Mouse (Mus musculus): ENCODE data around the gene Rbm7.

DNA sequence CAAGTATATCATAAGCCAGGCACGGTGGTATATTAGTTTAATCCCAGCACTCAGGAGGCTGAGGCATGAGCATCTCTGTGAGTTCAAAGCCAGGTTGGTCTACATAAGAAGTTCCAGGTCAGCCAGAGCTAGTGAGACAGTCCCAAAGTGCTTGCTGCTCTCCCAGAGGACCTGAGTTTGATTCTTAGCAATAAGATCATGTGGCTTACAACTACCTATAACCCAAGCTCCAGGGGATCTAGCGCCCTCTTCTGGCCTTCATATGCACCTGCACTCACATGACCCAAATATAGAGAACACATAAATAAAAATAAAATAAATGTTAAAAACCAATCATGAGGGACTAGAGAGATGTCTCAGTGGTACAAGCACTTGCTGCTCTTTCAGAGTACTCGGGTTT is 36.2 kb downstream of the Rbm7 start:
- TF ChIP-seq CTCF (IDR thresholded peaks at IDR 0.05) (peak; percentile 28), EP300 (IDR thresholded peaks at IDR 0.05) (no peak)

Data from lung, postnatal 0 days (tissue).